ENCODE assay signal across 17 mouse cellular contexts in the genomic region with DNA sequence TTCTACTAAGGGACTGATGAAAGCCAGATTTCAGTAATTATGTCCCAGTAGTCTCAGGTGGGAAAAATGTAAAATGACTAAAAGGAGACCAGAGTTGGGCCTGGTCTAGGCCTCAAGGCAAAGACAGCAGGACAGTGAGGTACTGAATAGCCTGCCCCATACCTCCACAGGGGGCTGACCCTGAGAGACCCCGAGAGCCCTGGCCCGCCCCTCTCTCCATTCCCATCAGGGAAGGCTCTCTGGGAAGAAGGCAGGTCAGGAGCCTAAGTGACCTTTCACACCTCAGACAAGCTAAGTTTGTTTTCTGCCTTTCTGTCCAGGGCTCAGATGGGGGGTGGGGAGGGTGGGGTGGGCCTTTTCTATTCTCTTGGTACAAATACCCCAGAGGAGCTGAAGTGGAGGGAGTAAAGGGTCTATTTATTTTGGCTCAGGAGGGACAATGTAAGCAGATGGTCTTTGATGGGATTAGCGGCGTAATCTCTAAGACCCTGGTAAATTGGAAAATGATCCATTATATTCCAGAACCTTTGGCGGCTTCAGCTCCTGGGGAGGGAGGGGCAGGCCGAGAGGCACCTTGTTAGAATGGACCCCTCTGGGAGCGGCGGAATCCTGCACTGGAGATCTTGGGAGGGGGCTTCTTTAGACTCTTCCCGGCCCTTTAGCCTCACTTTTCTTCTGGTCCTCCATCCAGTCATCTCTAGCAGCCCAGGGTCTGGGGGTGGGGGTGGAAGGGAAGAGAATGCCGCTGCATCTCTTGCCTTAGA. TPM values are rescaled to one million over a fixed set of nuclear protein-coding genes. Genes with fewer than 3 reads are reported as not detected.
DNase-seq lines count a peak whose midpoint lies in the region; ATAC-seq lines count a peak whose summit lies in the region.
"Had no signal": no experiment of that assay in that cellular context is flagged by ENCODE, and none has a peak within 500 bp of the region (broad histone marks: within the 10 kb centered on the region; RNA-seq: fewer than 3 reads in every experiment).

No protein-coding gene starts in this region.

- DNase-seq in embryo, embryonic 9.5 days (ENCODE audit: extremely low spot score): peak; percentile 72
- peak; percentile 68 for DNase-seq in forebrain, embryonic 14.5 days (ENCODE audit: low spot score)
- DNase-seq in urinary bladder, postnatal 10 days (ENCODE audit: low spot score): no peak
- no peak for DNase-seq in gastrocnemius, adult 18-20 months (ENCODE audit: low spot score)
- DNase-seq in thymus, postnatal 25 days: no peak
- DNase-seq: adrenal gland, postnatal 14 days; cerebellum, adult 11 months; gastrocnemius, postnatal 25 days; kidney, adult 9 months; lung, adult 18-20 months; right cerebral cortex, adult 18-20 months had no signal

- H3K36me3 ChIP-seq in forebrain, embryonic 14.5 days (ENCODE audit: control insufficient read depth, insufficient read depth, low read length): no peaks in the 10 kb centered on the region
- H3K36me3 ChIP-seq in hindbrain, embryonic 16.5 days (ENCODE audit: control insufficient read depth, insufficient read depth, low read length): no peaks in the 10 kb centered on the region
- H3K36me3 ChIP-seq in neural tube, embryonic 12.5 days: no peaks in the 10 kb centered on the region
- H3K36me3 ChIP-seq: G1E; heart, embryonic 12.5 days; limb, embryonic 15.5 days had no signal

- ATAC-seq in forebrain, embryonic 14.5 days: peak; percentile 27; the same call in 1 of the 2 replicates
- ATAC-seq in hindbrain, embryonic 16.5 days: 0 out of 2 replicates have a peak, but pooled peaks have one; percentile 7
- ATAC-seq in neural tube, embryonic 12.5 days (ENCODE audit: low FRiP score, low read depth): no peak

- peaks cover 28% of the 10 kb centered on the region for H3K4me1 ChIP-seq in forebrain, embryonic 14.5 days (ENCODE audit: control insufficient read depth, insufficient read depth, low read length)
- peaks cover 22% of the 10 kb centered on the region for H3K4me1 ChIP-seq in hindbrain, embryonic 16.5 days (ENCODE audit: control insufficient read depth, insufficient read depth, low read depth, low read length)
- H3K4me1 ChIP-seq in neural tube, embryonic 12.5 days: peaks cover 46% of the 10 kb centered on the region

- H3K9ac ChIP-seq in forebrain, embryonic 14.5 days (ENCODE audit: low read length): peak overlapping the region; percentile 50
- H3K9ac ChIP-seq in hindbrain, embryonic 16.5 days (ENCODE audit: low read depth, low read length): peak overlapping the region; percentile 41
- 0 out of 2 replicates have a peak overlapping the region, but pooled peaks have one; percentile 14 for H3K9ac ChIP-seq in neural tube, embryonic 12.5 days
- H3K9ac ChIP-seq: heart, embryonic 12.5 days; limb, embryonic 15.5 days had no signal

- H3K4me2 ChIP-seq in forebrain, embryonic 14.5 days (ENCODE audit: low read length): peak overlapping the region; percentile 98
- peak overlapping the region; percentile 26; the same call in 1 of the 2 replicates for H3K4me2 ChIP-seq in hindbrain, embryonic 16.5 days (ENCODE audit: low read length)
- peak overlapping the region; percentile 47 for H3K4me2 ChIP-seq in neural tube, embryonic 12.5 days (replicated peaks)
- H3K4me2 ChIP-seq: heart, embryonic 12.5 days; limb, embryonic 15.5 days had no signal

- no peaks in the 10 kb centered on the region for H3K27me3 ChIP-seq in forebrain, embryonic 14.5 days (replicated peaks; ENCODE audit: control insufficient read depth, insufficient read depth, low read length)
- H3K27me3 ChIP-seq in hindbrain, embryonic 16.5 days (replicated peaks; ENCODE audit: control insufficient read depth, insufficient read depth, low read length): no peaks in the 10 kb centered on the region
- peaks cover 37% of the 10 kb centered on the region for H3K27me3 ChIP-seq in neural tube, embryonic 12.5 days (replicated peaks)

- peak overlapping the region; percentile 100 for H3K27ac ChIP-seq in forebrain, embryonic 14.5 days (ENCODE audit: low read depth, low read length)
- peak overlapping the region; percentile 56 for H3K27ac ChIP-seq in hindbrain, embryonic 16.5 days (ENCODE audit: low read depth, low read length)
- no peak overlapping the region for H3K27ac ChIP-seq in neural tube, embryonic 12.5 days
- H3K27ac ChIP-seq: layer of hippocampus, adult 2 months; limb, embryonic 15.5 days had no signal

- H3K9me3 ChIP-seq in forebrain, embryonic 14.5 days (replicated peaks; ENCODE audit: control insufficient read depth, low read length): no peaks in the 10 kb centered on the region
- no peaks in the 10 kb centered on the region for H3K9me3 ChIP-seq in hindbrain, embryonic 16.5 days (ENCODE audit: control insufficient read depth, low read length)
- H3K9me3 ChIP-seq in neural tube, embryonic 12.5 days: no peaks in the 10 kb centered on the region
- H3K9me3 ChIP-seq: G1E; heart, embryonic 12.5 days; limb, embryonic 15.5 days had no signal

- WGBS in forebrain, embryonic 14.5 days: 6% methylated on average over 10 of the region's 10 CpGs
- WGBS in hindbrain, embryonic 16.5 days: 13% methylated on average over 10 of the region's 10 CpGs
- 7% methylated on average over 10 of the region's 10 CpGs for WGBS in neural tube, embryonic 12.5 days

- peak overlapping the region; percentile 1; the same call in 1 of the 2 replicates for H3K4me3 ChIP-seq in forebrain, embryonic 14.5 days (ENCODE audit: low read depth, low read length)
- H3K4me3 ChIP-seq in hindbrain, embryonic 16.5 days (ENCODE audit: low read length): no peak overlapping the region
- H3K4me3 ChIP-seq in neural tube, embryonic 12.5 days: no peak overlapping the region
- H3K4me3 ChIP-seq: heart, embryonic 12.5 days; layer of hippocampus, adult 2 months; limb, embryonic 15.5 days had no signal

RNA-seq across cellular contexts. Expression of gene Mef2d, which starts 55.8 kb away (rescaled TPM):
- 17.3 and 20.4 TPM in 2 replicates for polyA plus RNA-seq in forebrain, embryonic 14.5 days (2014; fragmentation: Nextera tagmentation; extraction: Ambion mirVana)
- 16.4 and 24.1 TPM in 2 replicates for polyA plus RNA-seq in hindbrain, embryonic 16.5 days (2015; fragmentation: Nextera tagmentation; extraction: Ambion mirVana)
- 17.6 and 19.8 TPM in 2 replicates for polyA plus RNA-seq in neural tube, embryonic 12.5 days (2016; fragmentation: Nextera tagmentation; extraction: Ambion mirVana)
- total RNA-seq in gastrocnemius, adult 18-20 months (2021): 100 to 1,000 TPM; 174 to 196 TPM

RNA-seq across cellular contexts. Expression of gene Rhbg, which starts 56.6 kb away (rescaled TPM):
- 0.25 TPM in 1 of 2 replicates, not detected in the other for polyA plus RNA-seq in forebrain, embryonic 14.5 days (2014; fragmentation: Nextera tagmentation; extraction: Ambion mirVana)
- 0.52 and 0.99 TPM in 2 replicates for polyA plus RNA-seq in hindbrain, embryonic 16.5 days (2015; fragmentation: Nextera tagmentation; extraction: Ambion mirVana)
- polyA plus RNA-seq in neural tube, embryonic 12.5 days (2016; fragmentation: Nextera tagmentation; extraction: Ambion mirVana): 0.32 and 0.79 TPM in 2 replicates
- not detected for total RNA-seq in gastrocnemius, adult 18-20 months (2021)
- total RNA-seq: G1E; gastrocnemius, postnatal 25 days; layer of hippocampus, adult 2 months had no signal
- polyA plus RNA-seq: G1E had no signal

Comparison
In these comparisons a context has a peak if more than half of its experiments do, and no peak if none do; other contexts are left out.
1. DNase-seq: peak in embryo, embryonic 9.5 days (single experiment) and forebrain, embryonic 14.5 days (single experiment); none in urinary bladder, postnatal 10 days (single experiment), gastrocnemius, adult 18-20 months (single experiment) and thymus, postnatal 25 days (single experiment).
2. H3K4me2 ChIP-seq: peak in every context shown above with its lines; median percentile 98 in forebrain, embryonic 14.5 days; 47 in neural tube, embryonic 12.5 days; 26 in hindbrain, embryonic 16.5 days.
3. Peak in every context shown above with its lines, with median percentiles within 50 percentile points of each other: H3K9ac ChIP-seq.